Mouse (Mus musculus): ENCODE measurements around the gene Tmbim4.

The Tmbim4 gene

GRCm38 (mm10) chr10:120201131-120201921 is at the start of gene Tmbim4:
Gene Tmbim4, plus strand, starts transcription at chr10:120201590.
- no peak; the same call in 1 of the 2 replicates for TF ChIP-seq GATA4 (IDR thresholded peaks at IDR 0.05; ENCODE audit: insufficient replicate concordance, low read length)

GRCm38 (mm10) chr10:120151672-120152071 is 49.7 kb upstream of the Tmbim4 start:
- no peak for TF ChIP-seq GATA4 (IDR thresholded peaks at IDR 0.05; ENCODE audit: insufficient replicate concordance, low read length)

- no peak for TF ChIP-seq GATA4 (IDR thresholded peaks at IDR 0.05; ENCODE audit: insufficient replicate concordance, low read length)
Observed at GRCm38 (mm10) chr10:120153911-120154310, 47.5 kb upstream of the Tmbim4 start.

GRCm38 (mm10) chr10:120160533-120160932 is 40.9 kb upstream of the Tmbim4 start:
- TF ChIP-seq GATA4 (IDR thresholded peaks at IDR 0.05; ENCODE audit: insufficient replicate concordance, low read length): no peak

- no peak for TF ChIP-seq GATA4 (IDR thresholded peaks at IDR 0.05; ENCODE audit: insufficient replicate concordance, low read length)
Observed at GRCm38 (mm10) chr10:120162840-120163239, 38.5 kb upstream of the Tmbim4 start.

GRCm38 (mm10) chr10:120163490-120163889 is 37.9 kb upstream of the Tmbim4 start:
- no peak for TF ChIP-seq GATA4 (IDR thresholded peaks at IDR 0.05; ENCODE audit: insufficient replicate concordance, low read length)

- no peak for TF ChIP-seq GATA4 (IDR thresholded peaks at IDR 0.05; ENCODE audit: insufficient replicate concordance, low read length)
Observed at GRCm38 (mm10) chr10:120164931-120165792, 36.2 kb upstream of the Tmbim4 start.

GRCm38 (mm10) chr10:120165793-120166503 is 35.4 kb upstream of the Tmbim4 start:
- no peak for TF ChIP-seq GATA4 (IDR thresholded peaks at IDR 0.05; ENCODE audit: insufficient replicate concordance, low read length)

- TF ChIP-seq GATA4 (IDR thresholded peaks at IDR 0.05; ENCODE audit: insufficient replicate concordance, low read length): no peak
Observed at GRCm38 (mm10) chr10:120168070-120168469, 33.3 kb upstream of the Tmbim4 start.

- TF ChIP-seq GATA4 (IDR thresholded peaks at IDR 0.05; ENCODE audit: insufficient replicate concordance, low read length): no peak
Observed at GRCm38 (mm10) chr10:120169064-120169463, 32.3 kb upstream of the Tmbim4 start.

- no peak for TF ChIP-seq GATA4 (IDR thresholded peaks at IDR 0.05; ENCODE audit: insufficient replicate concordance, low read length)
Observed at GRCm38 (mm10) chr10:120169841-120170240, 31.5 kb upstream of the Tmbim4 start.

GRCm38 (mm10) chr10:120170277-120170676 is 31.1 kb upstream of the Tmbim4 start:
- no peak for TF ChIP-seq GATA4 (IDR thresholded peaks at IDR 0.05; ENCODE audit: insufficient replicate concordance, low read length)

- no peak for TF ChIP-seq GATA4 (IDR thresholded peaks at IDR 0.05; ENCODE audit: insufficient replicate concordance, low read length)
Observed at GRCm38 (mm10) chr10:120171340-120171739, 30.1 kb upstream of the Tmbim4 start.

- no peak for TF ChIP-seq GATA4 (IDR thresholded peaks at IDR 0.05; ENCODE audit: insufficient replicate concordance, low read length)
Observed at GRCm38 (mm10) chr10:120174192-120174705, 27.1 kb upstream of the Tmbim4 start.

- TF ChIP-seq GATA4 (IDR thresholded peaks at IDR 0.05; ENCODE audit: insufficient replicate concordance, low read length): no peak
Observed at GRCm38 (mm10) chr10:120182887-120183286, 18.5 kb upstream of the Tmbim4 start.

Measured in liver, adult (tissue).